Mouse (Mus musculus): ENCODE data around the gene Maco1. TPM values are rescaled to one million over a fixed set of nuclear protein-coding genes. Genes with fewer than 3 reads are reported as not detected.
"Not testable (repeated sequence)": the region's sequence is repeated elsewhere in the genome, so short reads cannot be mapped to it uniquely, and the experiment has no call there.

Gene Maco1
- polyA plus RNA-seq, 1 experiment from 2014 or later, result 35.0 TPM

GRCm38 (mm10) chr4:134831934-134832333 lies 21.2 kb downstream of the Maco1 start:
- no peaks in the 10 kb centered on the region for H3K27me3 ChIP-seq (ENCODE audit: poor library complexity, severe bottlenecking)
- peaks cover 85% of the 10 kb centered on the region for H3K36me3 ChIP-seq (replicated peaks)
- no peak overlapping the region for H3K27ac ChIP-seq
- no peaks in the 10 kb centered on the region for H3K4me1 ChIP-seq
- DNase-seq (ENCODE audit: extremely low spot score, low spot score), result no peak
- no peaks in the 10 kb centered on the region for H3K9me3 ChIP-seq
- no peak overlapping the region for H3K4me3 ChIP-seq
- 96% methylated on average over 3 of the region's 3 CpGs for WGBS

GRCm38 (mm10) chr4:134827806-134828205 lies 25.3 kb downstream of the Maco1 start:
- no peak for DNase-seq (ENCODE audit: extremely low spot score, low spot score)
- no peaks in the 10 kb centered on the region for H3K9me3 ChIP-seq
- H3K36me3 ChIP-seq (replicated peaks), result peaks cover 88% of the 10 kb centered on the region
- WGBS, result 93% methylated on average over 11 of the region's 11 CpGs
- H3K4me3 ChIP-seq, result no peak overlapping the region
- no peaks in the 10 kb centered on the region for H3K4me1 ChIP-seq
- H3K27ac ChIP-seq, result no peak overlapping the region
- no peaks in the 10 kb centered on the region for H3K27me3 ChIP-seq (ENCODE audit: poor library complexity, severe bottlenecking)

- H3K4me1 ChIP-seq, result no peaks in the 10 kb centered on the region
- no peaks in the 10 kb centered on the region for H3K27me3 ChIP-seq (ENCODE audit: poor library complexity, severe bottlenecking)
- no peak overlapping the region for H3K27ac ChIP-seq
- DNase-seq (ENCODE audit: extremely low spot score, low spot score), result no peak
- H3K9me3 ChIP-seq, result no peaks in the 10 kb centered on the region
- peaks cover 79% of the 10 kb centered on the region for H3K36me3 ChIP-seq (replicated peaks)
- no peak overlapping the region for H3K4me3 ChIP-seq
Observed at GRCm38 (mm10) chr4:134826348-134826747, 26.8 kb downstream of the Maco1 start.

- peaks cover 75% of the 10 kb centered on the region for H3K36me3 ChIP-seq (replicated peaks)
- not testable (repeated sequence) for H3K9me3 ChIP-seq; H3K27me3 ChIP-seq (ENCODE audit: poor library complexity, severe bottlenecking); DNase-seq (ENCODE audit: extremely low spot score, low spot score); H3K4me3 ChIP-seq; H3K27ac ChIP-seq; H3K4me1 ChIP-seq
- 96% methylated on average over 11 of the region's 11 CpGs for WGBS
Observed at GRCm38 (mm10) chr4:134825864-134826263, 27.3 kb downstream of the Maco1 start.

- WGBS, result 86% methylated on average over 2 of the region's 2 CpGs
- Histone ChIP-seq H3K4me1 (no peaks in the 10 kb centered on the region), H3K27me3 (ENCODE audit: poor library complexity, severe bottlenecking) (no peaks in the 10 kb centered on the region), H3K4me3 (no peak overlapping the region), H3K36me3 (replicated peaks) (peaks cover 68% of the 10 kb centered on the region), H3K27ac (no peak overlapping the region), H3K9me3 (no peaks in the 10 kb centered on the region)
- no peak for DNase-seq (ENCODE audit: extremely low spot score, low spot score)
Observed at GRCm38 (mm10) chr4:134823560-134823959, 29.6 kb downstream of the Maco1 start.

GRCm38 (mm10) chr4:134821061-134821460 lies 32.1 kb downstream of the Maco1 start:
- no peak for DNase-seq (ENCODE audit: extremely low spot score, low spot score)
- Histone ChIP-seq H3K27me3 (ENCODE audit: poor library complexity, severe bottlenecking) (no peaks in the 10 kb centered on the region), H3K4me1 (no peaks in the 10 kb centered on the region), H3K4me3 (no peak overlapping the region), H3K36me3 (replicated peaks) (peaks cover 61% of the 10 kb centered on the region), H3K9me3 (no peaks in the 10 kb centered on the region), H3K27ac (no peak overlapping the region)
- WGBS, result 85% methylated on average over 1 of the region's 1 CpGs

- 91% methylated on average over 4 of the region's 4 CpGs for WGBS
- Histone ChIP-seq H3K9me3 (no peaks in the 10 kb centered on the region), H3K27ac (no peak overlapping the region), H3K4me3 (no peak overlapping the region), H3K27me3 (ENCODE audit: poor library complexity, severe bottlenecking) (no peaks in the 10 kb centered on the region), H3K36me3 (replicated peaks) (peaks cover 55% of the 10 kb centered on the region), H3K4me1 (no peaks in the 10 kb centered on the region)
- DNase-seq (ENCODE audit: extremely low spot score, low spot score), result no peak
Observed at GRCm38 (mm10) chr4:134817706-134818105, 35.4 kb downstream of the Maco1 start.

- Histone ChIP-seq H3K9me3 (no peaks in the 10 kb centered on the region), H3K4me1 (no peaks in the 10 kb centered on the region), H3K27me3 (ENCODE audit: poor library complexity, severe bottlenecking) (no peaks in the 10 kb centered on the region), H3K27ac (no peak overlapping the region), H3K36me3 (replicated peaks) (peaks cover 81% of the 10 kb centered on the region), H3K4me3 (no peak overlapping the region)
- DNase-seq (ENCODE audit: extremely low spot score, low spot score), result no peak
- WGBS, result 92% methylated on average over 4 of the region's 4 CpGs
Observed at GRCm38 (mm10) chr4:134814229-134814571, 38.9 kb downstream of the Maco1 start.

GRCm38 (mm10) chr4:134813406-134814228 lies 39.5 kb downstream of the Maco1 start:
- Histone ChIP-seq H3K27me3 (ENCODE audit: poor library complexity, severe bottlenecking) (no peaks in the 10 kb centered on the region), H3K4me3 (no peak overlapping the region), H3K4me1 (no peaks in the 10 kb centered on the region), H3K9me3 (no peaks in the 10 kb centered on the region), H3K27ac (no peak overlapping the region), H3K36me3 (replicated peaks) (peaks cover 81% of the 10 kb centered on the region)
- DNase-seq (ENCODE audit: extremely low spot score, low spot score), result no peak
- 92% methylated on average over 17 of the region's 17 CpGs for WGBS

- DNase-seq (ENCODE audit: extremely low spot score, low spot score), result no peak
- no peaks in the 10 kb centered on the region for H3K27me3 ChIP-seq (ENCODE audit: poor library complexity, severe bottlenecking)
- H3K4me3 ChIP-seq, result no peak overlapping the region
- no peak overlapping the region for H3K27ac ChIP-seq
- no peaks in the 10 kb centered on the region for H3K9me3 ChIP-seq
- H3K36me3 ChIP-seq (replicated peaks), result peaks cover 97% of the 10 kb centered on the region
- 95% methylated on average over 5 of the region's 5 CpGs for WGBS
- peaks cover 9% of the 10 kb centered on the region for H3K4me1 ChIP-seq
Observed at GRCm38 (mm10) chr4:134804765-134805164, 48.4 kb downstream of the Maco1 start.

- Histone ChIP-seq H3K36me3 (replicated peaks) (peaks cover 77% of the 10 kb centered on the region), H3K9me3 (no peaks in the 10 kb centered on the region), H3K27ac (no peak overlapping the region), H3K27me3 (ENCODE audit: poor library complexity, severe bottlenecking) (no peaks in the 10 kb centered on the region), H3K4me3 (no peak overlapping the region), H3K4me1 (peaks cover 16% of the 10 kb centered on the region)
- DNase-seq (ENCODE audit: extremely low spot score, low spot score), result no peak
- 88% methylated on average over 3 of the region's 3 CpGs for WGBS
Observed at GRCm38 (mm10) chr4:134802765-134803164, 50.4 kb downstream of the Maco1 start.

GRCm38 (mm10) chr4:134802155-134802554 lies 51.0 kb downstream of the Maco1 start:
- no peak for DNase-seq (ENCODE audit: extremely low spot score, low spot score)
- H3K36me3 ChIP-seq (replicated peaks), result peaks cover 70% of the 10 kb centered on the region
- H3K9me3 ChIP-seq, result no peaks in the 10 kb centered on the region
- H3K27me3 ChIP-seq (ENCODE audit: poor library complexity, severe bottlenecking), result no peaks in the 10 kb centered on the region
- H3K27ac ChIP-seq, result no peak overlapping the region
- 92% methylated on average over 10 of the region's 10 CpGs for WGBS
- H3K4me3 ChIP-seq, result no peak overlapping the region
- H3K4me1 ChIP-seq, result peaks cover 16% of the 10 kb centered on the region

- H3K4me1 ChIP-seq, result peaks cover 30% of the 10 kb centered on the region
- H3K27me3 ChIP-seq (ENCODE audit: poor library complexity, severe bottlenecking), result no peaks in the 10 kb centered on the region
- DNase-seq (ENCODE audit: extremely low spot score, low spot score), result no peak
- 76% methylated on average over 10 of the region's 10 CpGs for WGBS
- H3K36me3 ChIP-seq (replicated peaks), result peaks cover 56% of the 10 kb centered on the region
- H3K27ac ChIP-seq, result 0 out of 2 replicates have a peak overlapping the region, but pooled peaks have one; percentile 20
- H3K4me3 ChIP-seq, result no peak overlapping the region
- no peaks in the 10 kb centered on the region for H3K9me3 ChIP-seq
Observed at GRCm38 (mm10) chr4:134800693-134801092, 52.5 kb downstream of the Maco1 start.

Measured in forebrain, embryonic 10.5 days (tissue).